Mouse (Mus musculus) testis, adult 2 months (tissue): ENCODE measurements around the gene Gabrg3.

Experiments used
- CTCF ChIP-seq: fragments of 200-500 bp; IDR thresholded peaks from 2 replicates; pipeline ENCODE4 v1.5.1; 2012; ENCODE audit warnings: low read depth, mild to moderate bottlenecking, inconsistent platforms, low read length, moderate library complexity; ENCODE audit not compliant: control insufficient read depth, insufficient read depth, insufficient replicate concordance
- POLR2A ChIP-seq: fragments of 200-500 bp; IDR thresholded peaks from 2 replicates; pipeline ENCODE4 v1.6.1; 2012; ENCODE audit warnings: low read depth, mild to moderate bottlenecking, inconsistent platforms, low read length, moderate library complexity; ENCODE audit not compliant: control insufficient read depth

GRCm38 (mm10) chr7:57314971-57315370 is 72.0 kb downstream of the Gabrg3 start:
- TF ChIP-seq CTCF = no peak
- no peak for TF ChIP-seq POLR2A
